8 mouse cellular contexts compared by ENCODE assay signal in genomic region chr8:30915127-30915526, GRCm38 (mm10).
DNase-seq lines count a peak whose midpoint lies in the region; ATAC-seq and TF ChIP-seq lines count a peak whose summit lies in the region.

No protein-coding gene starts in this region.

- peak overlapping the region; percentile 84; the same call in 1 of the 2 replicates for H3K4me2 ChIP-seq in heart, postnatal 0 days (ENCODE audit: low read depth, low read length)
- H3K4me2 ChIP-seq in forebrain, embryonic 14.5 days (ENCODE audit: low read length), result peak overlapping the region; percentile 60
- H3K4me2 ChIP-seq in midbrain, embryonic 11.5 days, result no peak overlapping the region

- no peak for ATAC-seq in heart, postnatal 0 days (ENCODE audit: insufficient read depth, low read depth)
- ATAC-seq in forebrain, embryonic 14.5 days, result no peak
- peak; percentile 28; the same call in 1 of the 2 replicates for ATAC-seq in midbrain, embryonic 11.5 days (ENCODE audit: low FRiP score)

- TF ChIP-seq CTCF in heart, postnatal 0 days (IDR thresholded peaks at IDR 0.05; ENCODE audit: low read depth), result no peak
- no peak for TF ChIP-seq CTCF in brain, embryonic 14.5 days (IDR thresholded peaks at IDR 0.05; ENCODE audit: borderline replicate concordance, extremely low read depth, insufficient read depth, insufficient read length)
- no peak for TF ChIP-seq CTCF in thymus, adult 2 months (IDR thresholded peaks at IDR 0.05; ENCODE audit: borderline replicate concordance, control insufficient read depth, extremely low read depth, insufficient read depth, low read length, poor library complexity)

- H3K9me3 ChIP-seq in heart, postnatal 0 days (replicated peaks; ENCODE audit: control insufficient read depth, low read length), result no peaks in the 10 kb centered on the region
- H3K9me3 ChIP-seq in forebrain, embryonic 14.5 days (replicated peaks; ENCODE audit: control insufficient read depth, low read length), result no peaks in the 10 kb centered on the region
- H3K9me3 ChIP-seq in midbrain, embryonic 11.5 days (ENCODE audit: control insufficient read depth, low read length), result no peaks in the 10 kb centered on the region

- H3K27me3 ChIP-seq in heart, postnatal 0 days (ENCODE audit: control insufficient read depth, insufficient read depth, low read length), result no peaks in the 10 kb centered on the region
- H3K27me3 ChIP-seq in forebrain, embryonic 14.5 days (replicated peaks; ENCODE audit: control insufficient read depth, insufficient read depth, low read length), result no peaks in the 10 kb centered on the region; the same call in 1 of the 2 replicates
- H3K27me3 ChIP-seq in midbrain, embryonic 11.5 days (ENCODE audit: control insufficient read depth, insufficient read depth, low read length), result no peaks in the 10 kb centered on the region
- no peaks in the 10 kb centered on the region for H3K27me3 ChIP-seq in thymus, adult 2 months (ENCODE audit: control insufficient read depth, insufficient read depth, low read length)

- no peak for DNase-seq in heart, postnatal 0 days (ENCODE audit: low spot score)
- no peak for DNase-seq in heart, adult 8-10 months (ENCODE audit: low spot score)
- DNase-seq in brain, embryonic 14.5 days (ENCODE audit: low read depth), result peak; percentile 54
- no peak for DNase-seq in forebrain, embryonic 14.5 days (ENCODE audit: low spot score)
- DNase-seq in midbrain, embryonic 11.5 days (ENCODE audit: low spot score, missing footprints), result peak; percentile 84
- no peak for DNase-seq in cerebellum, postnatal 36 days
- no peak for DNase-seq in thymus, adult 2 months
- DNase-seq in lung, adult 18-20 months, result no peak

- H3K9ac ChIP-seq in heart, postnatal 0 days (replicated peaks; ENCODE audit: low read depth, low read length), result no peak overlapping the region
- no peak overlapping the region for H3K9ac ChIP-seq in forebrain, embryonic 14.5 days (ENCODE audit: low read length)
- no peak overlapping the region for H3K9ac ChIP-seq in midbrain, embryonic 11.5 days (ENCODE audit: low read length)

- H3K4me3 ChIP-seq in heart, postnatal 0 days (ENCODE audit: low read depth, low read length), result no peak overlapping the region
- no peak overlapping the region for H3K4me3 ChIP-seq in forebrain, embryonic 14.5 days (ENCODE audit: low read depth, low read length)
- H3K4me3 ChIP-seq in midbrain, embryonic 11.5 days (ENCODE audit: low read depth, low read length), result no peak overlapping the region
- H3K4me3 ChIP-seq in thymus, adult 2 months (ENCODE audit: control insufficient read depth, insufficient read depth, low read length), result no peak overlapping the region

- no peak for TF ChIP-seq POLR2A in brain, embryonic 14.5 days (IDR thresholded peaks at IDR 0.05; ENCODE audit: borderline replicate concordance, extremely low read depth, insufficient read depth, insufficient read length, poor library complexity, severe bottlenecking)
- no peak for TF ChIP-seq POLR2A in thymus, adult 2 months (IDR thresholded peaks at IDR 0.05; ENCODE audit: control insufficient read depth, extremely low read depth, insufficient read depth, low read length, poor library complexity)

- H3K27ac ChIP-seq in heart, postnatal 0 days (ENCODE audit: low read depth), result no peak overlapping the region
- H3K27ac ChIP-seq in forebrain, embryonic 14.5 days (ENCODE audit: low read depth, low read length), result peak overlapping the region; percentile 63; the same call in 1 of the 2 replicates
- no peak overlapping the region for H3K27ac ChIP-seq in midbrain, embryonic 11.5 days (ENCODE audit: low read depth, low read length)
- H3K27ac ChIP-seq in thymus, adult 2 months (ENCODE audit: control insufficient read depth, insufficient read depth, low read length), result no peak overlapping the region

- H3K36me3 ChIP-seq in heart, postnatal 0 days (replicated peaks; ENCODE audit: control insufficient read depth, insufficient read depth, low read length), result no peaks in the 10 kb centered on the region
- no peaks in the 10 kb centered on the region for H3K36me3 ChIP-seq in forebrain, embryonic 14.5 days (ENCODE audit: control insufficient read depth, insufficient read depth, low read length)
- H3K36me3 ChIP-seq in midbrain, embryonic 11.5 days (ENCODE audit: control insufficient read depth, insufficient read depth, low read length), result no peaks in the 10 kb centered on the region
- no peaks in the 10 kb centered on the region for H3K36me3 ChIP-seq in thymus, adult 2 months (ENCODE audit: control insufficient read depth, insufficient read depth, low read length)

- WGBS in heart, postnatal 0 days, result 60% methylated on average over 7 of the region's 7 CpGs
- 58% methylated on average over 7 of the region's 7 CpGs for WGBS in forebrain, embryonic 14.5 days
- 70% methylated on average over 7 of the region's 7 CpGs for WGBS in midbrain, embryonic 11.5 days
- 62% methylated on average over 7 of the region's 7 CpGs for WGBS in thymus, adult 2 months

- no peak for TF ChIP-seq EP300 in heart, postnatal 0 days (IDR thresholded peaks at IDR 0.05; ENCODE audit: low read depth)

- no peaks in the 10 kb centered on the region; the same call in 1 of the 2 replicates for H3K4me1 ChIP-seq in heart, postnatal 0 days (ENCODE audit: control insufficient read depth, insufficient read depth)
- peaks cover 18% of the 10 kb centered on the region for H3K4me1 ChIP-seq in forebrain, embryonic 14.5 days (ENCODE audit: control insufficient read depth, insufficient read depth, low read length)
- peaks cover 4% of the 10 kb centered on the region for H3K4me1 ChIP-seq in midbrain, embryonic 11.5 days (ENCODE audit: control insufficient read depth, insufficient read depth, low read length)
- no peaks in the 10 kb centered on the region for H3K4me1 ChIP-seq in thymus, adult 2 months (replicated peaks; ENCODE audit: control insufficient read depth, insufficient read depth, low read length)

Comparison
In these comparisons a context has a peak if more than half of its experiments do, and no peak if none do; other contexts are left out.
1. DNase-seq: peak in brain, embryonic 14.5 days (single experiment) and midbrain, embryonic 11.5 days (single experiment); none in heart, postnatal 0 days (single experiment), heart, adult 8-10 months (single experiment), forebrain, embryonic 14.5 days (single experiment), cerebellum, postnatal 36 days (0 of 2), thymus, adult 2 months (single experiment) and lung, adult 18-20 months (0 of 2).